Mouse (Mus musculus) embryo, embryonic 10.5 days (tissue): Measurements from ENCODE around the gene Stip1.
A peak's percentile ranks its signal among the peaks of the same experiment; 100 is the strongest.
"Not testable (repeated sequence)": the region's sequence is repeated elsewhere in the genome, so short reads cannot be mapped to it uniquely, and the experiment has no call there.

ENCODE experiments used
- DNase-seq: peaks from one replicate; pipeline ENCODE4 v3.0.0-alpha.2; 2015; ENCODE audit warnings: low spot score

Gene Stip1

GRCm38 (mm10) chr19:7039841-7040636 lies at the start of gene Stip1:
TSS of gene Stip1 (minus strand) at chr19:7039967.
- DNase-seq, result peak; percentile 100

- DNase-seq, result no peak
Observed at GRCm38 (mm10) chr19:7089050-7089449, 49.3 kb upstream of the Stip1 start.

- no peak for DNase-seq
Observed at GRCm38 (mm10) chr19:7088558-7088957, 48.8 kb upstream of the Stip1 start.

GRCm38 (mm10) chr19:7084734-7085133 lies 45.0 kb upstream of the Stip1 start:
- no peak for DNase-seq

- no peak for DNase-seq
Observed at GRCm38 (mm10) chr19:7083035-7083794, 43.4 kb upstream of the Stip1 start.

GRCm38 (mm10) chr19:7081516-7082266 lies 41.9 kb upstream of the Stip1 start:
- DNase-seq, result no peak

- no peak for DNase-seq
Observed at GRCm38 (mm10) chr19:7078271-7078670, 38.5 kb upstream of the Stip1 start.

GRCm38 (mm10) chr19:7077666-7078065 lies 37.9 kb upstream of the Stip1 start:
- no peak for DNase-seq

GRCm38 (mm10) chr19:7075336-7075735 lies 35.6 kb upstream of the Stip1 start:
- DNase-seq, result not testable (repeated sequence)

- no peak for DNase-seq
Observed at GRCm38 (mm10) chr19:7073997-7074781, 34.4 kb upstream of the Stip1 start.

GRCm38 (mm10) chr19:7072221-7072620 lies 32.5 kb upstream of the Stip1 start:
- no peak for DNase-seq

- DNase-seq, result peak; percentile 53
Observed at GRCm38 (mm10) chr19:7070775-7071174, 31.0 kb upstream of the Stip1 start.

GRCm38 (mm10) chr19:7069781-7070763 lies 30.3 kb upstream of the Stip1 start:
- peak; percentile 83 for DNase-seq

- peak; percentile 64 for DNase-seq
Observed at GRCm38 (mm10) chr19:7068661-7069531, 29.1 kb upstream of the Stip1 start.

GRCm38 (mm10) chr19:7068136-7068535 lies 28.4 kb upstream of the Stip1 start:
- peak; percentile 91 for DNase-seq

- no peak for DNase-seq
Observed at GRCm38 (mm10) chr19:7067344-7068050, 27.7 kb upstream of the Stip1 start.

- DNase-seq, result no peak
Observed at GRCm38 (mm10) chr19:7066828-7067342, 27.1 kb upstream of the Stip1 start.

GRCm38 (mm10) chr19:7066034-7066827 lies 26.5 kb upstream of the Stip1 start:
- peak; percentile 81 for DNase-seq
